Comparison of ENCODE assay signal across 17 mouse cellular contexts in genomic region chr2:65220563-65220962, GRCm38 (mm10). TPM values are rescaled to one million over a fixed set of nuclear protein-coding genes. Genes with fewer than 3 reads are reported as not detected.
DNase-seq lines count a peak whose midpoint lies in the region; ATAC-seq and TF ChIP-seq lines count a peak whose summit lies in the region.
"Had no signal": no experiment of that assay in that cellular context is flagged by ENCODE, and none has a peak within 500 bp of the region (broad histone marks: within the 10 kb centered on the region; RNA-seq: fewer than 3 reads in every experiment).

No protein-coding gene starts in this region.

- H3K4me2 ChIP-seq in liver, embryonic 11.5 days = no peak overlapping the region
- no peak overlapping the region for H3K4me2 ChIP-seq in kidney, postnatal 0 days (ENCODE audit: low read length)
- H3K4me2 ChIP-seq: embryonic facial prominence, embryonic 13.5 days; hindbrain, embryonic 12.5 days; limb, embryonic 13.5 days had no signal

- no peak overlapping the region for H3K9ac ChIP-seq in liver, adult 2 months (ENCODE audit: low read depth, low read length)
- no peak overlapping the region for H3K9ac ChIP-seq in liver, embryonic 11.5 days (ENCODE audit: low read depth, low read length)
- H3K9ac ChIP-seq in kidney, postnatal 0 days (ENCODE audit: low read depth, low read length) = no peak overlapping the region
- H3K9ac ChIP-seq: embryonic facial prominence, embryonic 13.5 days; hindbrain, embryonic 12.5 days; limb, embryonic 13.5 days had no signal

- TF ChIP-seq CTCF in liver, adult 2 months (IDR thresholded peaks at IDR 0.05; ENCODE audit: low read depth, low read length) = no peak
- TF ChIP-seq CTCF in kidney, postnatal 0 days (IDR thresholded peaks at IDR 0.05; ENCODE audit: low read depth) = no peak

- ATAC-seq in liver, embryonic 11.5 days (replicated peaks; ENCODE audit: low FRiP score) = no peak
- no peak for ATAC-seq in kidney, postnatal 0 days (replicated peaks; ENCODE audit: low FRiP score, low read depth)
- ATAC-seq: forebrain, embryonic 14.5 days had no signal

- peak; percentile 14 for DNase-seq in cerebellum, adult 9-10 months
- DNase-seq in cerebellum, adult 11 months = no peak
- peak; percentile 96 for DNase-seq in liver, adult 2 months (ENCODE audit: extremely low read depth, low read depth, low spot score)
- no peak for DNase-seq in liver, embryonic 11.5 days (ENCODE audit: low spot score)
- no peak for DNase-seq in heart, embryonic 10.5 days (ENCODE audit: low spot score)
- DNase-seq in kidney, postnatal 0 days (ENCODE audit: low spot score) = no peak
- DNase-seq in testis, postnatal 10 days (ENCODE audit: low spot score) = no peak
- DNase-seq in layer of hippocampus, adult 8-10 months (ENCODE audit: low spot score in 2 of 2) = no peak
- DNase-seq: B cell, adult 2 months; lung, postnatal 10 days; thymus, adult 2 months had no signal

- no peaks in the 10 kb centered on the region for H3K9me3 ChIP-seq in liver, embryonic 11.5 days (ENCODE audit: control insufficient read depth, low read length)
- H3K9me3 ChIP-seq in heart, embryonic 10.5 days = no peaks in the 10 kb centered on the region
- no peaks in the 10 kb centered on the region for H3K9me3 ChIP-seq in kidney, postnatal 0 days (replicated peaks; ENCODE audit: low read length)
- H3K9me3 ChIP-seq: embryonic facial prominence, embryonic 13.5 days; hindbrain, embryonic 12.5 days; limb, embryonic 13.5 days had no signal

- peaks cover 21% of the 10 kb centered on the region for H3K4me1 ChIP-seq in liver, adult 2 months (ENCODE audit: control insufficient read depth, insufficient read depth, low read length)
- no peaks in the 10 kb centered on the region for H3K4me1 ChIP-seq in liver, embryonic 11.5 days (replicated peaks; ENCODE audit: control insufficient read depth, insufficient read depth, low read length)
- H3K4me1 ChIP-seq in heart, embryonic 10.5 days = peaks cover 17% of the 10 kb centered on the region
- H3K4me1 ChIP-seq in kidney, postnatal 0 days (replicated peaks; ENCODE audit: insufficient read depth, low read length) = 0 out of 2 replicates have a peak, but pooled peaks cover 13% of the 10 kb centered on the region
- H3K4me1 ChIP-seq: hindbrain, embryonic 12.5 days; limb, embryonic 13.5 days had no signal

- H3K4me3 ChIP-seq in liver, adult 2 months (ENCODE audit: insufficient read depth, low read depth, low read length) = no peak overlapping the region
- H3K4me3 ChIP-seq in liver, embryonic 11.5 days (ENCODE audit: low read depth, low read length) = no peak overlapping the region
- H3K4me3 ChIP-seq in heart, embryonic 10.5 days = no peak overlapping the region
- H3K4me3 ChIP-seq in kidney, postnatal 0 days (replicated peaks; ENCODE audit: low read depth, low read length) = no peak overlapping the region
- H3K4me3 ChIP-seq: embryonic facial prominence, embryonic 13.5 days; hindbrain, embryonic 12.5 days; layer of hippocampus, adult 2 months; limb, embryonic 13.5 days had no signal

- 26% methylated on average over 1 of the region's 1 CpGs for WGBS in liver, adult 2 months
- WGBS in liver, embryonic 11.5 days = 80% methylated on average over 1 of the region's 1 CpGs
- 33% methylated on average over 1 of the region's 1 CpGs for WGBS in heart, embryonic 10.5 days
- 75% methylated on average over 1 of the region's 1 CpGs for WGBS in kidney, postnatal 0 days

- no peaks in the 10 kb centered on the region for H3K36me3 ChIP-seq in liver, adult 2 months (ENCODE audit: control insufficient read depth, insufficient read depth, low read length)
- no peaks in the 10 kb centered on the region for H3K36me3 ChIP-seq in liver, embryonic 11.5 days (ENCODE audit: control insufficient read depth, insufficient read depth, low read length)
- no peaks in the 10 kb centered on the region for H3K36me3 ChIP-seq in heart, embryonic 10.5 days
- H3K36me3 ChIP-seq in kidney, postnatal 0 days (ENCODE audit: insufficient read depth, low read length) = no peaks in the 10 kb centered on the region
- H3K36me3 ChIP-seq: embryonic facial prominence, embryonic 13.5 days; hindbrain, embryonic 12.5 days; limb, embryonic 13.5 days had no signal

- no peaks in the 10 kb centered on the region for H3K27me3 ChIP-seq in liver, adult 2 months (ENCODE audit: control insufficient read depth, insufficient read depth, low read length)
- no peaks in the 10 kb centered on the region for H3K27me3 ChIP-seq in liver, embryonic 11.5 days (replicated peaks; ENCODE audit: control insufficient read depth, insufficient read depth, low read length)
- H3K27me3 ChIP-seq in heart, embryonic 10.5 days (ENCODE audit: insufficient read depth, poor library complexity, severe bottlenecking) = no peaks in the 10 kb centered on the region
- no peaks in the 10 kb centered on the region for H3K27me3 ChIP-seq in kidney, postnatal 0 days (ENCODE audit: insufficient read depth, low read length)
- H3K27me3 ChIP-seq: embryonic facial prominence, embryonic 13.5 days; hindbrain, embryonic 12.5 days; limb, embryonic 13.5 days had no signal

- H3K79me2 ChIP-seq in liver, adult 2 months (ENCODE audit: control insufficient read depth, insufficient read depth, low read length) = peaks cover 30% of the 10 kb centered on the region; the same call in 1 of the 2 replicates

- H3K27ac ChIP-seq in liver, adult 2 months (replicated peaks; ENCODE audit: insufficient read depth, low read depth, low read length) = no peak overlapping the region
- H3K27ac ChIP-seq in liver, embryonic 11.5 days (ENCODE audit: low read depth, low read length) = no peak overlapping the region
- H3K27ac ChIP-seq in heart, embryonic 10.5 days = 0 out of 2 replicates have a peak overlapping the region, but pooled peaks have one; percentile 29
- peak overlapping the region; percentile 66; the same call in 1 of the 2 replicates for H3K27ac ChIP-seq in kidney, postnatal 0 days
- H3K27ac ChIP-seq: embryonic facial prominence, embryonic 13.5 days; hindbrain, embryonic 12.5 days; layer of hippocampus, adult 2 months; limb, embryonic 13.5 days had no signal

- no peak for TF ChIP-seq POLR2A in liver, adult 2 months (IDR thresholded peaks at IDR 0.05; ENCODE audit: extremely low read depth, insufficient read depth, low read length)

RNA-seq across cellular contexts. Expression of gene Cobll1, which starts 18.6 kb away (rescaled TPM):
- 13.6 and 16.0 TPM in 2 replicates for total RNA-seq in liver, adult 2 months (2014; rRNA removed)
- 9.4 and 10.0 TPM in 2 replicates for polyA plus RNA-seq in liver, adult 2 months (2012; rRNA removed)
- polyA plus RNA-seq in liver, embryonic 11.5 days (2014; fragmentation: Nextera tagmentation; extraction: Ambion mirVana) = 5.8 and 6.4 TPM in 2 replicates
- 9.8 and 13.9 TPM in 2 replicates for polyA plus RNA-seq in heart, embryonic 10.5 days (2016; fragmentation: Nextera tagmentation; extraction: Ambion mirVana)
- 23.8 and 25.7 TPM in 2 replicates for polyA plus RNA-seq in kidney, postnatal 0 days (2015; fragmentation: Nextera tagmentation; extraction: Ambion mirVana)
- total RNA-seq in layer of hippocampus, adult 8-10 months (2022) = 10 to 100 TPM; 10.6 to 12.1 (median 10.7) TPM
- total RNA-seq: MEL had no signal

Comparison
In these comparisons a context has a peak if more than half of its experiments do, and no peak if none do; other contexts are left out.
1. DNase-seq: peak in cerebellum, adult 9-10 months (single experiment) and liver, adult 2 months (single experiment); none in cerebellum, adult 11 months (single experiment), liver, embryonic 11.5 days (single experiment), heart, embryonic 10.5 days (single experiment), kidney, postnatal 0 days (single experiment), testis, postnatal 10 days (single experiment) and layer of hippocampus, adult 8-10 months (0 of 2).
2. H3K27ac ChIP-seq: peak in heart, embryonic 10.5 days (single experiment) and kidney, postnatal 0 days (single experiment); none in liver, adult 2 months (single experiment) and liver, embryonic 11.5 days (single experiment).